Mouse (Mus musculus): Measurements from ENCODE around the gene Rpp25. TPM values are rescaled to one million over a fixed set of nuclear protein-coding genes. Genes with fewer than 3 reads are reported as not detected.
A peak's percentile ranks its signal among the peaks of the same experiment; 100 is the strongest.

Rpp25 gene
- total RNA-seq (2021) = 1 to 10 TPM; 1.4 to 4.0 TPM
- long read RNA-seq, experiment 1, partial matches to known transcripts = 0 of 2 reads
- long read RNA-seq, experiment 1, other reads (novel, unspliced or antisense) = 0 of 2 reads
- long read RNA-seq, experiment 2, partial matches to known transcripts = 0 of 1 reads
- long read RNA-seq, experiment 2, other reads (novel, unspliced or antisense) = 0 of 1 reads

- DNase-seq = peak; percentile 85 to 87
These were observed at the start of gene Rpp25 for GRCm38 (mm10) chr9:57503622-57504380. Gene Rpp25 (plus strand): TSS chr9:57504026.

- DNase-seq = no peak
These were observed 44.1 kb upstream of the Rpp25 start for GRCm38 (mm10) chr9:57459707-57460106.

DNA sequence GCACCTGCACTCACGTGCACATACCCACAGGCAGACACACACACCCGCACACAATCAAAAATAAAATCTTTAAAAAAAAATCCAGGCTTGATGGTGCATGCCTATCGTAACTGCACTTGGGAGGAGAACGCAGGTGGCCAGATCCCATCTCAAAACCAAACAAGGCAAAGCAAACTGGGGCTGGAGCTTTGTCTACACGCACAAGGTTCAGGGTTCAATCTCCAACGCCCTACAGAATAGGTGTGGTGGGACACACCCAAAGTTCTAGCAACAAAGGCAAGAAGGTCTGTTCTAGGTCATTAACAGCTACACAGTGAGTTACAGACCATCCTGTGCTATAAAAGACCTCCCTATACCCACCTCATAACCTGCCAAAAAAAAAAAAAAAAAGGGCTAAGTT is 41.0 kb upstream of the Rpp25 start:
- no peak for DNase-seq

DNA sequence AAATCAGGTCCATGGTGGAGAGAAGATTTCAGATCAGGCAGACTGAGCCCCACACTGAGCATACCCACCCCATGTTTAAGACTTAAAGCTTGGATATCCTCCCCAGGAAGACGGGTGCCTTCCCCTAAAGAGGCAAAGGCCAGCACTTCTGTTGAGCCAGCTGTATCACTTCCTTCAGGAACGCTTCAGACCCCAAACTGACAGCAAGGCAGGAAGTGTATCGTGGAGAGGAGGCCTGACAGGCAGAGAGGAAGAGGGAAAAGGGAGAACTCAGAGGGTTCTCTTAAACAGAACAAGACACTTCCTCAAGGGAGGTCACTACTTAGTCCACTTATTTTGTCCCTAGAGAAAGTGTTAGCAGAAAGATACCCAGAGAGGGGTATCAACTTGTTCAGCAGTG is 37.7 kb upstream of the Rpp25 start:
- DNase-seq = no peak

GRCm38 (mm10) chr9:57467271-57467771 is 36.5 kb upstream of the Rpp25 start:
- peak; percentile 24 to 43 for DNase-seq

DNA sequence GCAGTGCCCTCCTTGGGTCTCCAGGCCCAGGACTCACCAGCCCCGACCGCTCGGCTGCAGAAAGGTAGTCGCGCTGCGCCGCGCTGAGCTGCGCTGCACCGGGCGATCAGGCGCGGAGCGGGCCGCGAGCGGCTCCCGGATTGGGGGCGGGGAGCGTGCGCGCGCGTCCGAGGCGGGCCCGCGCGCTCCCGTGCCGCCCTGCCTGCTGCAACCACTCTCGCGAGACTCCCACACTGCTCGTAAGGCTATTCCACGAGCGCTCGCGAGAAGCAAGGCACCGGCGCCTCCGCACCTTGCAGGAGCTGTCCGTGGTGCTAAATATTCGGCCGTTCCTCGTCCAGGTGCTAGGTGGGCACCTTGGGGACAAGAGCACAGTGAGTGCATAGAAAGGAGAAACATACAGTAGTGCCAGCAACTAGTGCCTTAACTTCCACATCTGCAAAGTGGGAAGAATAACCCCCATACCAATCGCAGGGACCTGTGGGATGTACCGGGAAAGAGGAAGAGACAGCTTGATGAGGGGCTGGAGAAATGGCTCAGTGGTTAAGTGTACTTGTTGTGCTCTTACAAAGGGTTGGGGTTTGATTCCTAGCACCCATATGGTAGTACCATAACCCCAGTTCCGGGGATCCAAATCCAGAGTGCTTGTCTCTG is 35.8 kb upstream of the Rpp25 start, which contains the start of gene Scamp5:
Scamp5 (minus strand) TSS at position 165 of the 654 bp plus-strand sequence.
- DNase-seq = peak; percentile 90 to 92

DNA sequence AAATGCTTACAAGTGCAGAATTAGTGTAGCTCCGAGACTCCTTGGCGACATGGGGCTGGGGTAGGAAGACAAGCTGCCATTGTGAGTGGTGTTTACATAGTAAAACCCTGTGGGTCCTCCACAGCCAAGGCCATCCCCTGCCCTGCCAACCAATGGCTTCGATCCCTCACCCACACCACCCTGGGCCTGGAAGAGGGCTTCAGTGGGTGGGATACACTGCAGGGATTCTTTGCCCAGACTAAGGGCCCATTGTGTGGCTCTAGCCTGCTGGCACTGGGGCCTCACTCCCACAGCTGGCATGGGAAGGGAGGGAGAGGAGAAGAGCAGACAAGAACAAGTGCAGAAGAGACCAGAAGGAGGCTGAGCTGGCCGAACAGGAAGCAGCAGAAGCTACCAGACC is 34.9 kb upstream of the Rpp25 start:
- DNase-seq = no peak

DNA sequence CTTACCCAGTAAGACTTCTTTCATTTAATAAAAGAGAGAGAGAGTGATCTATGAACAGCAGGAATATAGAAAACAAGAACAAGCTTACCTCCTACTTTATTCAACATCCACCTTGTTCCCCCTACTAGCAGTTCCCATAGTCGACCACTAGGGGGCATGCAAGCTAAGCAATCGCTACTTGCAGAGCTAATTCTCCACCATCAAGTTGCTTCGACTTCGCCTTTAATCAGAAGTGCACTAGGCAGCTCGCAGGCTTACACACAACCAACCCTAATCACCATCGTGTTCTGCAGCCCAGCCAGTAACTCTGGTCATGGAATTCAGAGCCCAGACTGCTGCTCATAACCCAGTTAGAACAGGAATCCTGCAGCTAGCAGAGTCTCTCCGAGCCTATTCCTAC is 18.1 kb upstream of the Rpp25 start:
- peak; percentile 85 to 86 for DNase-seq

GRCm38 (mm10) chr9:57487807-57488206 is 16.0 kb upstream of the Rpp25 start:
- DNase-seq = no peak

DNA sequence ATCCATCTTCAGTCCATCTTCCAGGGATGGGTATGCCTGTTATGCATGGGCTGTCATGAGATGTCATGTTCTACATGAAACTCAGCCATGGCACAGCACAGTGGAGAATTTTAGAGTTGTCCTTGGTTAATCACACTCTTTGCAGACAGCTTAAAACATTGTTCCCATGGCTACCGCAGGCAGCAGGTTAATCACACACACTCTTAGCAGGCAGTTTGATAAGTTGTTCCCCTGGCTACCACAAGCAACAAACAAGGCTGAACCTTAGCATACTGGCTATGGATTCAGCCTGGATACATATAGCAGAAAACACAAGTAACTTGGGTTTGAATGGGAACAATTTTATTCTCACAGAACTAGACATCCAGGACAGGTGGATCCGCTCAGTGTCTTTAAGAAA is 10.3 kb upstream of the Rpp25 start:
- no peak for DNase-seq

DNA sequence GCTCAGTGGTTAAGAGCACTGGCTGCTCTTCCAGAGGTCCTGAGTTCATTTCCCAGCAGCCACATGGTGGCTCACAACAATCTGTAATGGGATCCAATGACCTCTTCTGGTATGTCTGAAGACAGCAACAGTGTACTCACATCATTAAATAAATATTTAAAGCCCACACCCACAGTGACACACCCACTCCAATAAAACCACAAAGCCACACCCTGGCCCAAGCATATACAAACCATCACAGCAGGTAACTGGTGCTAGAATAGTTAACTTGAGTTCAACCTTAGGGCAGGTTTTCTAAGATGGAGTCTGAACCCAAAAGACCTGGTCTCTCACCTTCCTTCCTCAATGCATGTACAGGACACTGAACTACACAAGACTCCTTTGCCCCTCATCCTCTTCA is 8.9 kb upstream of the Rpp25 start:
- no peak for DNase-seq

GRCm38 (mm10) chr9:57497236-57497635 is 6.6 kb upstream of the Rpp25 start:
- DNase-seq = no peak

DNA sequence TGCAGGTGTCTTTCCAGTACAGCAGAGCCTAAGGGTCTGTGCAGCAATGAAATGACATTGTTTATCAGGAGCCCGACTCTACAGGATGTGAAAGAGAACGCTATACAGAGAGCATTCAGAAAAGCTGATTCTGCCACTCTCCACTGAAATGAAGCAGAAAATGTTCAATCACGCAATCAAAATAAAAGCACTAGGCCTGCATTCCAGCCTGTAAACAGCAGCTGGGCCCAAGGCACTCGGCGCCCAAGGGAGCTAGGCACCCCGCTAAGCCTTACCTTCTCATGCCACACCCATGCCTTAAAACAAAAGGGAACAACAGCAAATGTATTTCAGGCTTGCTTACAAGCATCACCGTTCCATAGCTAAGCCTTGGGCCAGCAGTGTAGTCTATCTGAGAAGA is 5.3 kb upstream of the Rpp25 start:
- DNase-seq = no peak

DNA sequence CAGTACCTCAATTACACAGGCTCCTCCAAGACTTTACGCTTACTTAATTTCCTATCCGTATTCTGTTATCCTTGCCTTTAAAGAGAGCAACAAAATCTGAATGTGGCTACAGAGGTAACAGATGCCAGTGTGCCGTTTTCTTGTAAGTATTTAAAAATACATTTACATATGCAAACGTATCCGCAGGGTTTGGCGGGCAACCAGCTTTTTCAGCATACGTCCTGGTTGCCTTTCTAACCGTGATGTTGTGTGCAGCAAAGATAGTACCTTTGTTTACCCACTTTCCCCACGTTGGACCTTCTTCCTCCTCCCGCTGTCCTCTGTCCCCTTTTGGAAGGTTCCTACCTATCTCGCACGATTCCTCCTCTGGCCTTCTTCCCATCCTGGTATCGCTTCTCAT is 2.4 kb upstream of the Rpp25 start:
- DNase-seq = no peak

GRCm38 (mm10) chr9:57501861-57502260 is 2.0 kb upstream of the Rpp25 start:
- DNase-seq = no peak

- DNase-seq = peak; percentile 23 to 43
These were observed 760 bp upstream of the Rpp25 start for GRCm38 (mm10) chr9:57502911-57503621.

DNA sequence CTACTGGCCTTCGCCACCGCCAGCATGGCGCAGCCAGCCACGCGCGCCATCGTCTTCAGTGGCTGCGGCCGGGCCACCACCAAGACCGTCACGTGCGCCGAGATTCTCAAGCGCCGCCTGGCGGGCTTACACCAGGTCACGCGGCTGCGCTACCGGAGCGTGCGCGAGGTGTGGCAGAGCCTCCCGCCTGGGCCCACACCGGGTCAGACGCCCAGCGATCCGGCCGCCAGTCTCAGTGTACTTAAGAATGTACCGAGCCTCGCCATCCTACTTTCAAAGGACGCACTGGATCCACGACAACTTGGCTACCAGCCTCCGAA is 515 bp downstream of the Rpp25 start:
- DNase-seq = peak; percentile 69 to 71

GRCm38 (mm10) chr9:57504891-57505290 is 1.1 kb downstream of the Rpp25 start:
- no peak for DNase-seq

DNA sequence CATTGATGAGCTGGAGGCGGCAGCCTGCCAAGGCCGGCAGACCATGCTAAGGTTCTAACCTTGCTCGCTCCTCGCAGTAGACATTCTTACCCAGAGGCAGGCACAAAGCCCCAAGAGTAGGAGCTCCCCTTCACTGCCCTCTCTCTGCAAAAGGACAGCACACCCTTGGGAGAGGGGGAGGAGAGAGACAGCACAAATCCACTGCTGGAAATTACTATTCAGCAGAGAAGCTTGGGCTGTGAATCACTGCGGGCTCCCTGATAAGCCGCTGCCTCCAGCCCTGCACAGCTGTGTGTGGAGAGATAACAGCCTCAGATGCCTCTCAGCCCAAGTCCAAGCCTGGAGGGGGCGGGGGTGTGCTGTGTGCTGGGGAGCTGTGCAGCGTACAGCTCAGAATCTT is 1.9 kb downstream of the Rpp25 start:
- DNase-seq = peak; percentile 81 to 86

DNA sequence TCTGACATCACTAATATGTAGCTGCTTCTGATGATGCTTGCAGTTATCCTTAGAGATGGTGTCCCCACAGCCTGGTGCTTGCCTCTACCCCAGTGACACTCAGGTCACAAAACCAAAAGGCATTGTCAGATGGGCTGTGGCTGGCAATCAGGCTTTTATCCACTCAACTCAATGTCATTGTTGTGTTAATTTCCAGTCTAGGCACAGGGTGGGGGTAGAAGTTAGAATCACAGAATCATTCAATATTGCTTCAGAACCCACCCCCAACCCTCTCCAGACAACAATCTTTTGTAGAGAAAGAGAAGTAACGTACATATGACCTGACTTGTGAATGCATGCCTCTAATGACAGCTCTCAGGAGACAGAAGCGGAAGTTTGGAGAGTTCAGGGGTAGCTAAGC is 6.8 kb downstream of the Rpp25 start:
- no peak for DNase-seq

DNA sequence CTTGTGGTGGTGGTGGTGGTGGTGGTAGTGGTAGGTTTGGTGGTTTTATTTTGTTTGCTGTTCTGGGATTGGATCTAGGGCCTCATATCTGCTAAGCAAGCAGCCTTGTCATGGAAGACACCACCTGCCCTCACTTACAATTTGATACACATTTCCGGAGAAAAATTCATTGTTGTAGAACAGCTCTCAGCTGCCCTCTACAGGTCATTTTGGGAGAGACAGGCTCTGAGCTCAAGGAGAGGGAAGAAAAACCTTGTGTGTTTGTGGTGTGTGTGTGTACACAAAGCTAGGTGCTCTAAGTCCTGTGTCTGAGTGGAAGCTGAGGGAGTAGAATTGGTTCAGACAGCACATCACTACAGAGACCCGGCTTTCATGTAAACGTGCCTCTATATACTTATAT is 13.3 kb downstream of the Rpp25 start:
- DNase-seq = peak; percentile 48 to 73

GRCm38 (mm10) chr9:57520375-57521055 is 16.7 kb downstream of the Rpp25 start:
- no peak for DNase-seq

Measured in adrenal gland, postnatal 36 days (tissue).